9 mouse cellular contexts compared by ENCODE assay signal in the genomic region with DNA sequence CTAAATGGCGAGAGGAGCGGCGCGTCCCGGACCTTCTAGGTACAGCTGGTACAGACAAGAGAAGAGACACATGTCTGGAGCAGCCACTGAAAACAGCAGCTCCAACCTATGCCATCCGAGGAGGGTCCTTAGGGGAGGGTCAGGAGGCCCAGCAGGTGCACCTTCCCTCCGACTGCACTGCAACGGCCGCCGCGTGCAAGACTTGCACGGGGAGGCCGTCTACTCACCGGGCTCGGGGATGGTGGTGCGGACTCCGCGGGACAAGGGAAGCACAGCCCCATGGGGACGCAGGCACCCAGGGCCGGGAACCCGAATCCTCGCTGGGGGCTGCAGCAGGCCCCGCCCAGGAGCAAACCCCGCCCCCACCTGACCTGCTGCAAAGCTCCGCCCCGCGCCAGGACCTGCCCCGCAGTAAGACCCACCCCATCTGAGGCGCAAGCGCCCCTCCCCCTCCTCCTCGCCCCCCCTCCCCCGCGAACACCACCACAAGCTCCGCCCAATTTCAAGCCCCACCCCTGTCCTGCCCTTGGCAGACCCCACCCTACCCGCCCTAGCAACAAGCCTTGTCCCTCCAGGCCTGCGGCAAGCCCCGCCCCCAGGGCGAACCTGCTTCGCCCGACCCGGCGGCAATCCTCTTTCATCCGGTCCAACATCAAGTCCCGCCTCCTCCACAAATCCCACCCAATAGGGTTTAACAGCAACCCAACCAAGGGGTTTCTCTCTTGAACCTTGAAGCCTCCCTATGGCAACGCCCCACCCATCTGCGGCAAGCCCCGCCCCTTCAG. TPM values are rescaled to one million over a fixed set of nuclear protein-coding genes. Genes with fewer than 3 reads are reported as not detected.
A peak's percentile ranks its signal among the peaks of the same experiment; 100 is the strongest.
DNase-seq lines count a peak whose midpoint lies in the region; ATAC-seq and TF ChIP-seq lines count a peak whose summit lies in the region.
"Had no signal": no experiment of that assay in that cellular context is flagged by ENCODE, and none has a peak within 500 bp of the region (broad histone marks: within the 10 kb centered on the region; RNA-seq: fewer than 3 reads in every experiment).

Gene Svip, minus strand, starts transcription at position 508 of the 785 bp plus-strand sequence.

- H3K9me3 ChIP-seq in forebrain, embryonic 15.5 days, result no peaks in the 10 kb centered on the region
- no peaks in the 10 kb centered on the region for H3K9me3 ChIP-seq in liver, embryonic 16.5 days (replicated peaks; ENCODE audit: control insufficient read depth, low read length)
- H3K9me3 ChIP-seq in neural tube, embryonic 12.5 days, result no peaks in the 10 kb centered on the region
- H3K9me3 ChIP-seq in stomach, postnatal 0 days (ENCODE audit: control insufficient read depth, low read length), result no peaks in the 10 kb centered on the region

- peak; percentile 98 for DNase-seq in ES-CJ7 (ENCODE audit: low read depth, low spot score)
- peak; percentile 92 to 98 for DNase-seq in cerebellum, adult 18-20 months
- DNase-seq in heart, postnatal 14 days, result peak; percentile 71 to 81
- DNase-seq in large intestine, adult 2 months (ENCODE audit: low read depth, low spot score), result peak; percentile 94
- peak; percentile 98 for DNase-seq in stomach, postnatal 0 days (ENCODE audit: low spot score)

- H3K27me3 ChIP-seq in forebrain, embryonic 15.5 days, result no peaks in the 10 kb centered on the region
- H3K27me3 ChIP-seq in liver, embryonic 16.5 days (ENCODE audit: control insufficient read depth, insufficient read depth, low read depth, low read length), result no peaks in the 10 kb centered on the region
- no peaks in the 10 kb centered on the region for H3K27me3 ChIP-seq in neural tube, embryonic 12.5 days (replicated peaks)
- no peaks in the 10 kb centered on the region for H3K27me3 ChIP-seq in stomach, postnatal 0 days (ENCODE audit: control insufficient read depth, insufficient read depth, low read length)
- H3K27me3 ChIP-seq: CH12.LX had no signal

- H3K4me2 ChIP-seq in forebrain, embryonic 15.5 days (replicated peaks), result peak within 1 kb of the TSS; percentile 70
- H3K4me2 ChIP-seq in liver, embryonic 16.5 days (ENCODE audit: low read depth, low read length), result peak within 1 kb of the TSS; percentile 92
- H3K4me2 ChIP-seq in neural tube, embryonic 12.5 days (replicated peaks), result peak within 1 kb of the TSS; percentile 75
- H3K4me2 ChIP-seq in stomach, postnatal 0 days (replicated peaks; ENCODE audit: low read depth), result peak within 1 kb of the TSS; percentile 77

- H3K4me1 ChIP-seq in forebrain, embryonic 15.5 days, result peaks cover 13% of the 10 kb centered on the region
- H3K4me1 ChIP-seq in liver, embryonic 16.5 days (ENCODE audit: control insufficient read depth, low read depth, low read length), result peaks cover 19% of the 10 kb centered on the region
- no peaks in the 10 kb centered on the region for H3K4me1 ChIP-seq in neural tube, embryonic 12.5 days
- H3K4me1 ChIP-seq in stomach, postnatal 0 days (replicated peaks; ENCODE audit: control insufficient read depth, insufficient read depth), result no peaks in the 10 kb centered on the region

- no peak for TF ChIP-seq EP300 in stomach, postnatal 0 days (optimal IDR thresholded peaks at IDR 0.05)

- TF ChIP-seq CTCF in stomach, postnatal 0 days (IDR thresholded peaks at IDR 0.05; ENCODE audit: low read depth), result no peak

- peaks cover 4% of the 10 kb centered on the region; the same call in 1 of the 2 replicates for H3K36me3 ChIP-seq in forebrain, embryonic 15.5 days
- peaks cover 9% of the 10 kb centered on the region for H3K36me3 ChIP-seq in liver, embryonic 16.5 days (ENCODE audit: control insufficient read depth, insufficient read depth)
- no peaks in the 10 kb centered on the region for H3K36me3 ChIP-seq in neural tube, embryonic 12.5 days
- no peaks in the 10 kb centered on the region for H3K36me3 ChIP-seq in stomach, postnatal 0 days (ENCODE audit: control insufficient read depth, insufficient read depth, low read length)

- WGBS in forebrain, embryonic 15.5 days, result 0% methylated on average over 32 of the region's 47 CpGs
- WGBS in large intestine, adult 2 months, result under 1% methylated on average over 41 of the region's 47 CpGs
- whole genome bisulfite sequencing in liver, embryonic 16.5 days (ENCODE audit: insufficient replicate concordance), result 0% methylated on average over 33 of the region's 47 CpGs
- WGBS in neural tube, embryonic 12.5 days, result 1% methylated on average over 45 of the region's 47 CpGs
- WGBS in stomach, postnatal 0 days, result under 1% methylated on average over 33 of the region's 47 CpGs

- intact Hi-C loops in heart, postnatal 14 days (cut with DNase I), result no loop called here

- peak within 1 kb of the TSS; percentile 75 for H3K9ac ChIP-seq in forebrain, embryonic 15.5 days (replicated peaks)
- H3K9ac ChIP-seq in liver, embryonic 16.5 days (ENCODE audit: low read depth, low read length), result peak within 1 kb of the TSS; percentile 85
- H3K9ac ChIP-seq in neural tube, embryonic 12.5 days, result peak within 1 kb of the TSS; percentile 59
- H3K9ac ChIP-seq in stomach, postnatal 0 days (ENCODE audit: low read length), result peak within 1 kb of the TSS; percentile 68

- peak within 1 kb of the TSS; percentile 80 for H3K27ac ChIP-seq in forebrain, embryonic 15.5 days (replicated peaks)
- H3K27ac ChIP-seq in liver, embryonic 16.5 days (ENCODE audit: low read length), result peak within 1 kb of the TSS; percentile 94
- peak within 1 kb of the TSS; percentile 10; the same call in 1 of the 2 replicates for H3K27ac ChIP-seq in neural tube, embryonic 12.5 days
- peak within 1 kb of the TSS; percentile 58 for H3K27ac ChIP-seq in stomach, postnatal 0 days (replicated peaks)

- ATAC-seq in forebrain, embryonic 15.5 days (replicated peaks), result peak; percentile 97
- peak; percentile 91 for ATAC-seq in liver, embryonic 16.5 days (ENCODE audit: low read depth)
- peak; percentile 97 for ATAC-seq in neural tube, embryonic 12.5 days (ENCODE audit: low FRiP score, low read depth)
- peak; percentile 97 for ATAC-seq in stomach, postnatal 0 days (ENCODE audit: low FRiP score, low TSS enrichment)

- peak within 1 kb of the TSS; percentile 87 for H3K4me3 ChIP-seq in forebrain, embryonic 15.5 days
- H3K4me3 ChIP-seq in liver, embryonic 16.5 days (ENCODE audit: low read depth, low read length), result peak within 1 kb of the TSS; percentile 90
- peak within 1 kb of the TSS; percentile 61 for H3K4me3 ChIP-seq in neural tube, embryonic 12.5 days
- peak within 1 kb of the TSS; percentile 61 for H3K4me3 ChIP-seq in stomach, postnatal 0 days (ENCODE audit: low read depth, low read length)

RNA-seq across cellular contexts. Expression of gene Svip, which starts in this region (rescaled TPM):
- polyA plus RNA-seq in forebrain, embryonic 15.5 days (2015; fragmentation: Nextera tagmentation; extraction: Ambion mirVana), result 22.5 and 23.4 TPM in 2 replicates
- total RNA-seq in heart, postnatal 14 days (2021), result 10 to 100 TPM; 14.5 to 17.3 TPM
- 4.7 and 7.5 TPM in 2 replicates for polyA plus RNA-seq in large intestine, adult 2 months (2012; rRNA removed)
- 19.3 and 20.6 TPM in 2 replicates for polyA plus RNA-seq in liver, embryonic 16.5 days (2015; fragmentation: Nextera tagmentation; extraction: Ambion mirVana)
- polyA plus RNA-seq in neural tube, embryonic 12.5 days (2016; fragmentation: Nextera tagmentation; extraction: Ambion mirVana), result 23.5 and 24.3 TPM in 2 replicates
- 9.7 and 10.4 TPM in 2 replicates for polyA plus RNA-seq in stomach, postnatal 0 days (2015; fragmentation: Nextera tagmentation; extraction: Ambion mirVana)
- total RNA-seq: CH12.LX had no signal

Comparison
In these comparisons a context has a peak if more than half of its experiments do, and no peak if none do; other contexts are left out.
1. Peak in every context shown above with its lines: DNase-seq, ATAC-seq, H3K4me3 ChIP-seq and H3K27ac ChIP-seq.
2. H3K27ac ChIP-seq: peak in every context shown above with its lines; median percentile 94 in liver, embryonic 16.5 days; 80 in forebrain, embryonic 15.5 days; 58 in stomach, postnatal 0 days; 10 in neural tube, embryonic 12.5 days.